Mouse (Mus musculus) CH12.LX (cell line): ENCODE data around the gene Hoxc10.

Source experiments
- CTCF ChIP-seq, 2 experiments: IDR thresholded peaks in 1 of 2; conservative IDR thresholded peaks in 1 of 2; 2 replicates each; pipeline ENCODE4 v1.5.1; 2011 to 2012; ENCODE audit warnings: low read depth in 2 of 2, low read length in 2 of 2, improper control_type of control experiment in 1 of 2, inconsistent platforms in 1 of 2, mild to moderate bottlenecking in 1 of 2, moderate library complexity in 1 of 2
- ELF1 ChIP-seq: IDR thresholded peaks from 2 replicates; pipeline ENCODE4 v1.6.1; 2014; ENCODE audit warnings: low read depth, mild to moderate bottlenecking, inconsistent platforms, low read length, improper control_type of control experiment
- MAFK ChIP-seq: IDR thresholded peaks from 2 replicates; pipeline ENCODE4 v1.6.1; 2011; ENCODE audit warnings: low read length, improper control_type of control experiment; ENCODE audit not compliant: insufficient replicate concordance
- MAX ChIP-seq: IDR thresholded peaks from 2 replicates; pipeline ENCODE4 v1.6.1; 2011; ENCODE audit warnings: low read length, improper control_type of control experiment
- MEF2A ChIP-seq: IDR thresholded peaks from 2 replicates; pipeline ENCODE4 v1.6.1; 2014; ENCODE audit warnings: low read depth, mild to moderate bottlenecking, inconsistent platforms, low read length, improper control_type of control experiment, borderline replicate concordance
- POLR2AphosphoS2 ChIP-seq: IDR thresholded peaks from 2 replicates; pipeline ENCODE4 v1.6.1; 2011; ENCODE audit warnings: low read depth, low read length, improper control_type of control experiment
- RCOR1 ChIP-seq: conservative IDR thresholded peaks from 2 replicates; pipeline ENCODE4 v1.6.1; 2012; ENCODE audit warnings: low read depth, mild to moderate bottlenecking, inconsistent platforms, low read length, improper control_type of control experiment
- UBTF ChIP-seq: IDR thresholded peaks from 2 replicates; pipeline ENCODE4 v1.6.1; 2012; ENCODE audit warnings: low read depth, mild to moderate bottlenecking, inconsistent platforms, low read length, improper control_type of control experiment, moderate library complexity
- ZC3H11A ChIP-seq: IDR thresholded peaks from 2 replicates; pipeline ENCODE4 v1.6.1; 2012; ENCODE audit warnings: low read depth, mild to moderate bottlenecking, inconsistent platforms, low read length, improper control_type of control experiment
- ZNF384 ChIP-seq: IDR thresholded peaks from 2 replicates; pipeline ENCODE4 v1.6.1; 2012; ENCODE audit warnings: low read depth, low read length, improper control_type of control experiment, inconsistent platforms

- TF ChIP-seq POLR2AphosphoS2 (no peak), MAFK (no peak), CTCF (conservative IDR thresholded peaks at IDR 0.05 in 1 of 2, IDR thresholded peaks at IDR 0.05 in 1 of 2; ENCODE audit: low read depth in 2 of 2, low read length in 2 of 2) (no peak), MAX (no peak), ZC3H11A (no peak), ZNF384 (no peak), UBTF (no peak), MEF2A (no peak), ELF1 (no peak), RCOR1 (no peak)
Observed at GRCm38 (mm10) chr15:102927032-102927645, 39.5 kb upstream of the Hoxc10 start.
